In the genomic region with DNA sequence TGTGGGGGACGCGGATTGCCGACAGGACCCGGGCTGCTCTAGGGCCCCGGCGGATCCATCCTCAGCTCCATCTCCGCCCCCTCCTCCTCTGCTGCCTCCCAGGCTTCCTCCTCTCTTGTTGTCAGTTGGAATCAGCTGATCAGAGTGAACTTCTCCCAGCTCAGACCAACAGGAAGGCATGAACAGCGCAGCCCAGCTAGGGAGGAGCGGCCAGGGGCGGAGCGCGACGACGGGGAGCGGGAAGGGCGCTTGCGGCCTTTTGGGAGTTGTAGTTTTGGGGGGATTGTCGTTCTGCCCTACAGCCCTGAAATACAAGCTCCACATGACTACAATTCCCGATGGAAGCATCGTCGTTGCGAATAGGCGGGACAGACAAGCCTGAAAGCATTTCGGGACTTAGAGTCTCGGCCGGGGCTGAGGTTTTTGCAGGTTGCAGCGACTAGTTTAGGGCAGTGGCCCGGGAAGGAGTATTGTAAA, we compare ENCODE assay signal across 7 mouse cellular contexts. TPM values are rescaled to one million over a fixed set of nuclear protein-coding genes. Genes with fewer than 3 reads are reported as not detected.
DNase-seq lines count a peak whose midpoint lies in the region; ATAC-seq lines count a peak whose summit lies in the region.

A gene (minus strand): TSS at position 198 of the 477 bp plus-strand sequence.

- H3K4me1 ChIP-seq in intestine, embryonic 16.5 days (ENCODE audit: control insufficient read depth, insufficient read depth, low read length), result 0 out of 2 replicates have a peak, but pooled peaks cover 3% of the 10 kb centered on the region
- peaks cover 3% of the 10 kb centered on the region for H3K4me1 ChIP-seq in midbrain, embryonic 11.5 days (ENCODE audit: control insufficient read depth, insufficient read depth, low read length)

- H3K4me2 ChIP-seq in intestine, embryonic 16.5 days (ENCODE audit: low read depth, low read length), result peak within 1 kb of the TSS; percentile 61
- H3K4me2 ChIP-seq in midbrain, embryonic 11.5 days, result peak within 1 kb of the TSS; percentile 54

- peak within 1 kb of the TSS; percentile 87 for H3K27ac ChIP-seq in intestine, embryonic 16.5 days (ENCODE audit: low read length)
- H3K27ac ChIP-seq in midbrain, embryonic 11.5 days (ENCODE audit: low read depth, low read length), result peak within 1 kb of the TSS; percentile 80

- ATAC-seq in intestine, embryonic 16.5 days, result peak; percentile 99
- peak; percentile 99 for ATAC-seq in midbrain, embryonic 11.5 days (ENCODE audit: low FRiP score)

- peak within 1 kb of the TSS; percentile 98 for H3K9ac ChIP-seq in intestine, embryonic 16.5 days (ENCODE audit: low read depth, low read length)
- peak within 1 kb of the TSS; percentile 89 for H3K9ac ChIP-seq in midbrain, embryonic 11.5 days (ENCODE audit: low read length)

- peak within 1 kb of the TSS; percentile 99 for H3K4me3 ChIP-seq in intestine, embryonic 16.5 days (ENCODE audit: low read length)
- H3K4me3 ChIP-seq in midbrain, embryonic 11.5 days (ENCODE audit: low read depth, low read length), result peak within 1 kb of the TSS; percentile 78

- peak; percentile 97 for DNase-seq in adrenal gland, adult 8-10 months
- DNase-seq in embryo, embryonic 9.5 days (ENCODE audit: extremely low spot score), result peak; percentile 94
- peak; percentile 86 to 93 for DNase-seq in gastrocnemius, postnatal 4 days (ENCODE audit: low spot score in 2 of 2)
- peak; percentile 94 to 96 for DNase-seq in left cerebral cortex, postnatal 36 days (ENCODE audit: low spot score in 2 of 2)
- DNase-seq in midbrain, embryonic 11.5 days (ENCODE audit: low spot score, missing footprints), result peak; percentile 98
- DNase-seq in skeletal muscle tissue, adult 2 months (ENCODE audit: low read depth, low spot score), result peak; percentile 95

- no peaks in the 10 kb centered on the region for H3K9me3 ChIP-seq in intestine, embryonic 16.5 days (ENCODE audit: control insufficient read depth, low read length)
- no peaks in the 10 kb centered on the region for H3K9me3 ChIP-seq in midbrain, embryonic 11.5 days (ENCODE audit: control insufficient read depth, low read length)

- under 1% methylated on average over 28 of the region's 28 CpGs for WGBS in intestine, embryonic 16.5 days
- 0% methylated on average over 28 of the region's 28 CpGs for WGBS in midbrain, embryonic 11.5 days

- peaks cover 2% of the 10 kb centered on the region; the same call in 1 of the 2 replicates for H3K36me3 ChIP-seq in intestine, embryonic 16.5 days (ENCODE audit: control insufficient read depth, insufficient read depth, low read length)
- H3K36me3 ChIP-seq in midbrain, embryonic 11.5 days (ENCODE audit: control insufficient read depth, insufficient read depth, low read length), result no peaks in the 10 kb centered on the region; the same call in 1 of the 2 replicates

- intact Hi-C loops in left cerebral cortex, postnatal 36 days (cut with DNase I), result no loop called here

- no peaks in the 10 kb centered on the region for H3K27me3 ChIP-seq in intestine, embryonic 16.5 days (replicated peaks; ENCODE audit: control insufficient read depth, insufficient read depth, low read length)
- no peaks in the 10 kb centered on the region for H3K27me3 ChIP-seq in midbrain, embryonic 11.5 days (ENCODE audit: control insufficient read depth, insufficient read depth, low read length)

RNA-seq across cellular contexts. Expression of the gene that starts here (rescaled TPM):
- 10 to 100 TPM; 37.5 to 56.6 (median 46.0) TPM for total RNA-seq in adrenal gland, adult 8-10 months (2022)
- 10 to 100 TPM; 23.5 to 25.6 TPM for total RNA-seq in gastrocnemius, postnatal 4 days (2021)
- polyA plus RNA-seq in intestine, embryonic 16.5 days (2015; fragmentation: Nextera tagmentation; extraction: Ambion mirVana), result 13.2 and 13.8 TPM in 2 replicates
- total RNA-seq in left cerebral cortex, postnatal 36 days (2021), result 10 to 100 TPM; 43.6 to 44.9 TPM
- polyA plus RNA-seq in midbrain, embryonic 11.5 days (2014; fragmentation: Nextera tagmentation; extraction: Ambion mirVana), result 19.4 and 21.4 TPM in 2 replicates

Comparison
In these comparisons a context has a peak if more than half of its experiments do, and no peak if none do; other contexts are left out.
1. Peak in every context shown above with its lines: DNase-seq, ATAC-seq, H3K4me3 ChIP-seq and H3K27ac ChIP-seq.